Mouse (Mus musculus) CH12.LX (cell line): ENCODE data around the gene 1700030K09Rik. TPM values are rescaled to one million over a fixed set of nuclear protein-coding genes. Genes with fewer than 3 reads are reported as not detected.

ENCODE experiments used
- DNase-seq: peaks from one replicate; pipeline ENCODE4 v3.0.0-alpha.2; 2013; ENCODE audit errors: extremely low read depth
- H3K27ac ChIP-seq: 2 replicates; pipeline ENCODE4 v1.5.1; 2012; ENCODE audit warnings: low read depth, mild to moderate bottlenecking, control low read depth, moderate library complexity; ENCODE audit not compliant: insufficient read depth
- H3K27me3 ChIP-seq: replicated peaks from 2 replicates; pipeline ENCODE3; 2012; ENCODE audit warnings: inconsistent platforms
- H3K36me3 ChIP-seq, 2 experiments: replicated peaks in 1 of 2; 2 replicates each; pipeline versions ENCODE3 to v1.6.1; 2012; ENCODE audit warnings: inconsistent platforms in 1 of 2, low read length in 1 of 2, mild to moderate bottlenecking in 1 of 2, mixed read lengths in 1 of 2, moderate library complexity in 1 of 2; ENCODE audit not compliant: control insufficient read depth in 1 of 2, insufficient read depth in 1 of 2
- H3K4me1 ChIP-seq, 2 experiments: 2 replicates each; pipeline ENCODE4 v1.6.1; 2012; ENCODE audit warnings: inconsistent platforms in 1 of 2, moderate library complexity in 1 of 2; ENCODE audit not compliant: insufficient read depth in 2 of 2, control insufficient read depth in 1 of 2
- H3K4me2 ChIP-seq: 2 replicates; pipeline ENCODE4 v1.6.1; 2012; ENCODE audit warnings: low read depth, mild to moderate bottlenecking, control low read depth; ENCODE audit not compliant: poor library complexity, insufficient read depth, severe bottlenecking
- H3K4me3 ChIP-seq, 3 experiments: fragments of 150-350 bp in 1 of 3; sonication (generic) in 1 of 3; replicated peaks in 1 of 3; 2 replicates each; pipeline versions ENCODE3 to v1.5.1; 2011 to 2012; ENCODE audit warnings: low read depth in 2 of 3, low read length in 2 of 3, mild to moderate bottlenecking in 2 of 3, moderate library complexity in 2 of 3, control low read depth in 1 of 3, improper control_type of control experiment in 1 of 3, inconsistent platforms in 1 of 3, mixed read lengths in 1 of 3; ENCODE audit not compliant: poor library complexity in 1 of 3
- H3K79me2 ChIP-seq: replicated peaks from 2 replicates; pipeline ENCODE4 v1.6.1; 2012; ENCODE audit warnings: mild to moderate bottlenecking, moderate library complexity; ENCODE audit not compliant: control insufficient read depth, poor library complexity, insufficient read depth, severe bottlenecking; ENCODE audit errors: extremely low read depth
- H3K9ac ChIP-seq: 2 replicates; pipeline ENCODE4 v1.6.1; 2012; ENCODE audit warnings: low read depth, mild to moderate bottlenecking, control low read depth, moderate library complexity; ENCODE audit not compliant: insufficient read depth
- H3K9me3 ChIP-seq: replicated peaks from 2 replicates; pipeline ENCODE3; 2012; ENCODE audit warnings: low read length, inconsistent platforms, mixed read lengths
- ELF1 ChIP-seq: IDR thresholded peaks from 2 replicates; pipeline ENCODE4 v1.6.1; 2014; ENCODE audit warnings: low read depth, mild to moderate bottlenecking, inconsistent platforms, low read length, improper control_type of control experiment
- ETS1 ChIP-seq: conservative IDR thresholded peaks from 2 replicates; pipeline ENCODE4 v1.6.1; 2012; ENCODE audit warnings: low read depth, mild to moderate bottlenecking, inconsistent platforms, low read length, improper control_type of control experiment, moderate library complexity
- HCFC1 ChIP-seq: IDR thresholded peaks from 2 replicates; pipeline ENCODE4 v1.6.1; 2012; ENCODE audit warnings: low read depth, mild to moderate bottlenecking, inconsistent platforms, low read length, improper control_type of control experiment
- IRF4 ChIP-seq: IDR thresholded peaks from 2 replicates; pipeline ENCODE4 v1.6.1; 2014; ENCODE audit warnings: low read depth, mild to moderate bottlenecking, inconsistent platforms, low read length, improper control_type of control experiment
- JUND ChIP-seq: conservative IDR thresholded peaks from 2 replicates; pipeline ENCODE4 v1.6.1; 2011; ENCODE audit warnings: low read depth, low read length, improper control_type of control experiment
- KAT2A ChIP-seq: IDR thresholded peaks from 2 replicates; pipeline ENCODE4 v1.6.1; 2012; ENCODE audit warnings: low read length, improper control_type of control experiment, inconsistent platforms; ENCODE audit not compliant: insufficient replicate concordance
- MEF2A ChIP-seq: IDR thresholded peaks from 2 replicates; pipeline ENCODE4 v1.6.1; 2014; ENCODE audit warnings: low read depth, mild to moderate bottlenecking, inconsistent platforms, low read length, improper control_type of control experiment, borderline replicate concordance
- MXI1 ChIP-seq: IDR thresholded peaks from 2 replicates; pipeline ENCODE4 v1.6.1; 2011; ENCODE audit warnings: mild to moderate bottlenecking, low read depth, low read length, improper control_type of control experiment
- MYC ChIP-seq: IDR thresholded peaks from 2 replicates; pipeline ENCODE4 v1.6.1; 2011; ENCODE audit warnings: low read depth, mild to moderate bottlenecking, improper control_type of control experiment, low read length
- NRF1 ChIP-seq: IDR thresholded peaks from 2 replicates; pipeline ENCODE4 v1.6.1; 2014; ENCODE audit warnings: low read depth, mild to moderate bottlenecking, inconsistent platforms, low read length, improper control_type of control experiment, moderate library complexity
- RAD21 ChIP-seq: IDR thresholded peaks from 2 replicates; pipeline ENCODE4 v1.6.1; 2011; ENCODE audit warnings: low read depth, mild to moderate bottlenecking, low read length, improper control_type of control experiment, moderate library complexity
- SIN3A ChIP-seq: IDR thresholded peaks from 2 replicates; pipeline ENCODE4 v1.6.1; 2012; ENCODE audit warnings: low read length, improper control_type of control experiment, inconsistent platforms
- TBP ChIP-seq: conservative IDR thresholded peaks from 2 replicates; pipeline ENCODE4 v1.6.1; 2011; ENCODE audit warnings: low read depth, low read length, improper control_type of control experiment
- TCF12 ChIP-seq: IDR thresholded peaks from 2 replicates; pipeline ENCODE4 v1.6.1; 2014; ENCODE audit warnings: low read depth, mild to moderate bottlenecking, inconsistent platforms, low read length, improper control_type of control experiment
- UBTF ChIP-seq: IDR thresholded peaks from 2 replicates; pipeline ENCODE4 v1.6.1; 2012; ENCODE audit warnings: low read depth, mild to moderate bottlenecking, inconsistent platforms, low read length, improper control_type of control experiment, moderate library complexity
- USF1 ChIP-seq: IDR thresholded peaks from 2 replicates; pipeline ENCODE4 v1.6.1; 2014; ENCODE audit warnings: low read depth, mild to moderate bottlenecking, inconsistent platforms, low read length, improper control_type of control experiment
- USF2 ChIP-seq: conservative IDR thresholded peaks from 2 replicates; pipeline ENCODE4 v1.6.1; 2011; ENCODE audit warnings: low read depth, low read length, improper control_type of control experiment
- ZMIZ1 ChIP-seq: IDR thresholded peaks from 2 replicates; pipeline ENCODE4 v1.6.1; 2012; ENCODE audit warnings: low read depth, mild to moderate bottlenecking, inconsistent platforms, low read length, improper control_type of control experiment
- ZNF384 ChIP-seq: IDR thresholded peaks from 2 replicates; pipeline ENCODE4 v1.6.1; 2012; ENCODE audit warnings: low read depth, low read length, improper control_type of control experiment, inconsistent platforms
- dilution Hi-C: fragments of 300-500 bp; cut with MboI; formaldehyde crosslinking; loops from 2 replicates; pipeline ENCODE4 v1.14.3; 2020; ENCODE audit warnings: low sequenced_read_pairs; ENCODE audit not compliant: extremely low pct_unique_long_range_greater_than_20kb, extremely low pct_ligation_motif_present
- in situ Hi-C: fragments of 300-500 bp; cut with MboI; formaldehyde crosslinking; loops from 3 replicates; pipeline ENCODE4 v1.14.3; 2019; ENCODE audit warnings: low sequenced_read_pairs, low pct_ligation_motif_present, low pct_unique_long_range_greater_than_20kb, mixed read lengths
- polyA plus RNA-seq: library from polyadenylated mRNA; unstranded; fragments of >175 nt; gene quantifications from 2 replicates; pipeline ENCODE4 v1.2.1, GENCODE M21; 2012; ENCODE audit warnings: low read depth; ENCODE audit not compliant: insufficient read length
- total RNA-seq, 2 experiments: library from RNA; depleted of rRNA; stranded (reverse); fragments of 300-350 nt in 1 of 2; fragments of >200 nt in 1 of 2; gene quantifications; 2 replicates each; pipeline ENCODE4 v1.2.3; 2012 to 2014

The 1700030K09Rik gene
- total and polyA plus RNA-seq, 3 experiments, result 9.8 to 13.1 (median 12.6) TPM

GRCm38 (mm10) chr8:72492622-72493081 is 49.0 kb downstream of the 1700030K09Rik start (continued):
- peak; percentile 79 for TF ChIP-seq MEF2A
- TF ChIP-seq, all 38 proteins: peak for 19

- peaks cover 3 to 37% of the 10 kb centered on the region in 2 experiments; a peak in 3 of 4 replicates for H3K4me1 ChIP-seq
- H3K27ac ChIP-seq, result no peak overlapping the region
- TF ChIP-seq SIN3A, result no peak
- no peak for TF ChIP-seq ZNF384
- no peak for TF ChIP-seq NRF1
- no peak for TF ChIP-seq USF2
- TF ChIP-seq MXI1, result no peak
- TF ChIP-seq RAD21, result no peak
- TF ChIP-seq MYC, result no peak
- TF ChIP-seq HCFC1, result no peak
- TF ChIP-seq ZMIZ1, result no peak
- TF ChIP-seq USF1, result no peak
- no peak for TF ChIP-seq ELF1
- TF ChIP-seq ETS1, result no peak
- no peak for TF ChIP-seq UBTF
- no peak for TF ChIP-seq TBP
- no peak for TF ChIP-seq TCF12
- TF ChIP-seq IRF4, result no peak
- no peak for TF ChIP-seq JUND
- no peak for TF ChIP-seq KAT2A
- peak overlapping the region; percentile 65 for H3K9ac ChIP-seq
- dilution Hi-C loops (no loop called here), in situ Hi-C loops (no loop called here)
- H3K4me2 ChIP-seq, result peak overlapping the region; percentile 90
- peaks cover 24% of the 10 kb centered on the region for H3K79me2 ChIP-seq
- DNase-seq, result no peak
- no peaks in the 10 kb centered on the region for H3K9me3 ChIP-seq
- no peaks in the 10 kb centered on the region for H3K27me3 ChIP-seq
- H3K4me3 ChIP-seq, result peak overlapping the region; percentile 61 to 93 (median 71)
- H3K36me3 ChIP-seq, result peaks cover 34 to 68% of the 10 kb centered on the region in 2 experiments
Observed at GRCm38 (mm10) chr8:72493381-72493780, 49.7 kb downstream of the 1700030K09Rik start.
